Mouse (Mus musculus): ENCODE results near the gene Klrb1a. TPM values are rescaled to one million over a fixed set of nuclear protein-coding genes. Genes with fewer than 3 reads are reported as not detected.
"Not testable (repeated sequence)": the region's sequence is repeated elsewhere in the genome, so short reads cannot be mapped to it uniquely, and the experiment has no call there.

The Klrb1a gene
- polyA plus RNA-seq (2014; fragmentation: Nextera tagmentation; extraction: Ambion mirVana) = not detected in 2 replicates

GRCm38 (mm10) chr6:128623433-128623832 lies at the start of gene Klrb1a:
Gene Klrb1a (minus strand): TSS chr6:128623533.
- H3K27ac ChIP-seq (ENCODE audit: low read depth, low read length); H3K9ac ChIP-seq (ENCODE audit: low read length); H3K9me3 ChIP-seq (replicated peaks; ENCODE audit: control insufficient read depth, low read length); DNase-seq (ENCODE audit: low spot score); H3K4me3 ChIP-seq (ENCODE audit: low read depth, low read length); H3K27me3 ChIP-seq (replicated peaks; ENCODE audit: control insufficient read depth, insufficient read depth, low read length); H3K4me2 ChIP-seq (ENCODE audit: low read length); H3K4me1 ChIP-seq (ENCODE audit: control insufficient read depth, insufficient read depth, low read length); ATAC-seq; H3K36me3 ChIP-seq (ENCODE audit: control insufficient read depth, insufficient read depth, low read length): not testable (repeated sequence)
- 97% methylated on average over 5 of the region's 5 CpGs for WGBS

GRCm38 (mm10) chr6:128669936-128670335 lies 46.6 kb upstream of the Klrb1a start:
- Histone ChIP-seq H3K4me1 (ENCODE audit: control insufficient read depth, insufficient read depth, low read length) (no peaks in the 10 kb centered on the region), H3K27ac (ENCODE audit: low read depth, low read length) (no peak overlapping the region), H3K4me3 (ENCODE audit: low read depth, low read length) (no peak overlapping the region), H3K9ac (ENCODE audit: low read length) (no peak overlapping the region), H3K27me3 (replicated peaks; ENCODE audit: control insufficient read depth, insufficient read depth, low read length) (no peaks in the 10 kb centered on the region), H3K36me3 (ENCODE audit: control insufficient read depth, insufficient read depth, low read length) (no peaks in the 10 kb centered on the region), H3K4me2 (ENCODE audit: low read length) (no peak overlapping the region), H3K9me3 (replicated peaks; ENCODE audit: control insufficient read depth, low read length) (no peaks in the 10 kb centered on the region)
- DNase-seq (ENCODE audit: low spot score) (no peak), ATAC-seq (no peak)
- WGBS = 61% methylated on average over 4 of the region's 4 CpGs

- H3K4me3 ChIP-seq (ENCODE audit: low read depth, low read length) = no peak within 1 kb of the TSS
- DNase-seq (ENCODE audit: low spot score) (no peak), ATAC-seq (no peak)
- no peak within 1 kb of the TSS for H3K4me2 ChIP-seq (ENCODE audit: low read length)
- H3K27ac ChIP-seq (ENCODE audit: low read depth, low read length) = no peak within 1 kb of the TSS
- no peaks in the 10 kb centered on the region for H3K4me1 ChIP-seq (ENCODE audit: control insufficient read depth, insufficient read depth, low read length)
- H3K36me3 ChIP-seq (ENCODE audit: control insufficient read depth, insufficient read depth, low read length) = no peaks in the 10 kb centered on the region
- 3% methylated on average over 1 of the region's 1 CpGs for WGBS
- no peaks in the 10 kb centered on the region for H3K9me3 ChIP-seq (replicated peaks; ENCODE audit: control insufficient read depth, low read length)
- no peak within 1 kb of the TSS for H3K9ac ChIP-seq (ENCODE audit: low read length)
- H3K27me3 ChIP-seq (replicated peaks; ENCODE audit: control insufficient read depth, insufficient read depth, low read length) = no peaks in the 10 kb centered on the region
Observed at GRCm38 (mm10) chr6:128662206-128662605, 38.9 kb upstream of the Klrb1a start, which contains the start of gene Clec2h. Gene Clec2h (plus strand): TSS chr6:128662385.

GRCm38 (mm10) chr6:128661249-128661648 lies 37.9 kb upstream of the Klrb1a start:
- Histone ChIP-seq H3K9me3 (replicated peaks; ENCODE audit: control insufficient read depth, low read length) (no peaks in the 10 kb centered on the region), H3K4me1 (ENCODE audit: control insufficient read depth, insufficient read depth, low read length) (no peaks in the 10 kb centered on the region), H3K27me3 (replicated peaks; ENCODE audit: control insufficient read depth, insufficient read depth, low read length) (no peaks in the 10 kb centered on the region), H3K36me3 (ENCODE audit: control insufficient read depth, insufficient read depth, low read length) (no peaks in the 10 kb centered on the region), H3K9ac (ENCODE audit: low read length) (no peak overlapping the region), H3K4me2 (ENCODE audit: low read length) (no peak overlapping the region), H3K4me3 (ENCODE audit: low read depth, low read length) (no peak overlapping the region), H3K27ac (ENCODE audit: low read depth, low read length) (no peak overlapping the region)
- WGBS = 100% methylated on average over 1 of the region's 1 CpGs
- DNase-seq (ENCODE audit: low spot score) = no peak
- no peak for ATAC-seq

DNA sequence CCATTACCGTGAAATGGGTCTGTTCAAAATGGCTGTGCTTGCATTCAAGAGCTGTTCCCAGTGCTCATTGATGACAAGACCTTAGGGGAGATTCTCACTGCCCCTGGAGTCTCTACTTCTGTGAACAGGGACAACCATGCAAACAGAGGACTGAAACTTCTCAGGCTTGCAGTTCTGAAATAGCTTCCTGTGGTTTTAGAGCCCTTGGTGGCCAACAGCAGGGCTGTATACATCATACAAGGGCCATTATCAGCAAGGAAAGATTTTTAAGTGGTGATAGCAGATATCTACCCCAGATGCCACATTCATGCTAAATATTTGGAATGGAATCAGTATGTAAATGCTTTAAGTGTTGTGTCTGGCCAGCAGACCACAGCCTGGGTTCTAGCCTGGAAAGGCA lies 29.6 kb upstream of the Klrb1a start:
- no peak overlapping the region for H3K27ac ChIP-seq (ENCODE audit: low read depth, low read length)
- H3K4me1 ChIP-seq (ENCODE audit: control insufficient read depth, insufficient read depth, low read length) = no peaks in the 10 kb centered on the region
- no peaks in the 10 kb centered on the region for H3K9me3 ChIP-seq (replicated peaks; ENCODE audit: control insufficient read depth, low read length)
- WGBS = 95% methylated on average over 1 of the region's 1 CpGs
- H3K4me3 ChIP-seq (ENCODE audit: low read depth, low read length) = no peak overlapping the region
- H3K4me2 ChIP-seq (ENCODE audit: low read length) = no peak overlapping the region
- no peak for ATAC-seq
- no peak overlapping the region for H3K9ac ChIP-seq (ENCODE audit: low read length)
- no peaks in the 10 kb centered on the region for H3K27me3 ChIP-seq (replicated peaks; ENCODE audit: control insufficient read depth, insufficient read depth, low read length)
- no peaks in the 10 kb centered on the region for H3K36me3 ChIP-seq (ENCODE audit: control insufficient read depth, insufficient read depth, low read length)
- no peak for DNase-seq (ENCODE audit: low spot score)

GRCm38 (mm10) chr6:128650827-128651226 lies 27.5 kb upstream of the Klrb1a start:
- not testable (repeated sequence) for H3K4me2 ChIP-seq (ENCODE audit: low read length); ATAC-seq; H3K4me1 ChIP-seq (ENCODE audit: control insufficient read depth, insufficient read depth, low read length); H3K36me3 ChIP-seq (ENCODE audit: control insufficient read depth, insufficient read depth, low read length); H3K27ac ChIP-seq (ENCODE audit: low read depth, low read length); H3K27me3 ChIP-seq (replicated peaks; ENCODE audit: control insufficient read depth, insufficient read depth, low read length); H3K9me3 ChIP-seq (replicated peaks; ENCODE audit: control insufficient read depth, low read length); DNase-seq (ENCODE audit: low spot score); H3K4me3 ChIP-seq (ENCODE audit: low read depth, low read length); H3K9ac ChIP-seq (ENCODE audit: low read length)
- 86% methylated on average over 4 of the region's 7 CpGs for WGBS

- Histone ChIP-seq H3K4me1 (ENCODE audit: control insufficient read depth, insufficient read depth, low read length) (no peaks in the 10 kb centered on the region), H3K27ac (ENCODE audit: low read depth, low read length) (no peak overlapping the region), H3K4me3 (ENCODE audit: low read depth, low read length) (no peak overlapping the region), H3K27me3 (replicated peaks; ENCODE audit: control insufficient read depth, insufficient read depth, low read length) (no peaks in the 10 kb centered on the region), H3K36me3 (ENCODE audit: control insufficient read depth, insufficient read depth, low read length) (no peaks in the 10 kb centered on the region), H3K9me3 (replicated peaks; ENCODE audit: control insufficient read depth, low read length) (no peaks in the 10 kb centered on the region), H3K9ac (ENCODE audit: low read length) (no peak overlapping the region), H3K4me2 (ENCODE audit: low read length) (no peak overlapping the region)
- DNase-seq (ENCODE audit: low spot score) = no peak
- ATAC-seq = no peak
- 100% methylated on average over 1 of the region's 1 CpGs for WGBS
Observed at GRCm38 (mm10) chr6:128650187-128650586, 26.9 kb upstream of the Klrb1a start.

GRCm38 (mm10) chr6:128649681-128650080 lies 26.3 kb upstream of the Klrb1a start:
- no peaks in the 10 kb centered on the region for H3K36me3 ChIP-seq (ENCODE audit: control insufficient read depth, insufficient read depth, low read length)
- H3K27me3 ChIP-seq (replicated peaks; ENCODE audit: control insufficient read depth, insufficient read depth, low read length) = no peaks in the 10 kb centered on the region
- DNase-seq (ENCODE audit: low spot score) = no peak
- no peak overlapping the region for H3K27ac ChIP-seq (ENCODE audit: low read depth, low read length)
- no peaks in the 10 kb centered on the region for H3K4me1 ChIP-seq (ENCODE audit: control insufficient read depth, insufficient read depth, low read length)
- no peak overlapping the region for H3K4me3 ChIP-seq (ENCODE audit: low read depth, low read length)
- no peak for ATAC-seq
- H3K4me2 ChIP-seq (ENCODE audit: low read length) = no peak overlapping the region
- no peaks in the 10 kb centered on the region for H3K9me3 ChIP-seq (replicated peaks; ENCODE audit: control insufficient read depth, low read length)
- 94% methylated on average over 3 of the region's 3 CpGs for WGBS
- H3K9ac ChIP-seq (ENCODE audit: low read length) = no peak overlapping the region

- not testable (repeated sequence) for H3K4me1 ChIP-seq (ENCODE audit: control insufficient read depth, insufficient read depth, low read length); H3K27me3 ChIP-seq (replicated peaks; ENCODE audit: control insufficient read depth, insufficient read depth, low read length); H3K36me3 ChIP-seq (ENCODE audit: control insufficient read depth, insufficient read depth, low read length); H3K4me2 ChIP-seq (ENCODE audit: low read length); DNase-seq (ENCODE audit: low spot score); H3K4me3 ChIP-seq (ENCODE audit: low read depth, low read length); H3K9ac ChIP-seq (ENCODE audit: low read length); ATAC-seq; H3K9me3 ChIP-seq (replicated peaks; ENCODE audit: control insufficient read depth, low read length); H3K27ac ChIP-seq (ENCODE audit: low read depth, low read length)
- 94% methylated on average over 12 of the region's 12 CpGs for WGBS
Observed at GRCm38 (mm10) chr6:128645708-128646107, 22.4 kb upstream of the Klrb1a start.
